Mouse (Mus musculus) bone marrow, adult 2 months (tissue): ENCODE measurements around the gene Fscn1.

Source experiments
- CTCF ChIP-seq: fragments of 200-500 bp; IDR thresholded peaks from 2 replicates; pipeline ENCODE4 v1.5.1; 2011; ENCODE audit warnings: low read length, control low read depth; ENCODE audit not compliant: control insufficient read depth, insufficient read depth
- POLR2A ChIP-seq: fragments of 200-500 bp; IDR thresholded peaks from 2 replicates; pipeline ENCODE4 v1.6.1; 2011; ENCODE audit warnings: low read depth, mild to moderate bottlenecking, control low read depth, low read length, borderline replicate concordance; ENCODE audit not compliant: control insufficient read depth

- TF ChIP-seq POLR2A (peak; percentile 90; the same call in 1 of the 2 replicates), CTCF (no peak)
These were observed 31.3 kb upstream of the Fscn1 start for GRCm38 (mm10) chr5:142928749-142929399.
